Mouse (Mus musculus): ENCODE results near the gene Sepsecs. TPM values are rescaled to one million over a fixed set of nuclear protein-coding genes. Genes with fewer than 3 reads are reported as not detected.

The Sepsecs gene
- polyA plus RNA-seq, 1 experiment from 2014 or later, result 12.0 TPM

- Histone ChIP-seq H3K27ac (ENCODE audit: low read depth) (no peak overlapping the region), H3K9me3 (ENCODE audit: low read length) (no peaks in the 10 kb centered on the region), H3K4me1 (ENCODE audit: insufficient read depth) (no peaks in the 10 kb centered on the region; the same call in 1 of the 2 replicates), H3K4me2 (ENCODE audit: low read depth, low read length) (no peak overlapping the region), H3K4me3 (ENCODE audit: low read depth, low read length) (no peak overlapping the region), H3K36me3 (replicated peaks; ENCODE audit: insufficient read depth, low read length) (no peaks in the 10 kb centered on the region), H3K9ac (replicated peaks) (no peak overlapping the region), H3K27me3 (ENCODE audit: insufficient read depth, low read length) (peaks cover 13% of the 10 kb centered on the region)
- WGBS (ENCODE audit: insufficient replicate concordance), result 26% methylated on average over 2 of the region's 2 CpGs
- ATAC-seq (no peak), DNase-seq (no peak)
- TF ChIP-seq EP300 (IDR thresholded peaks at IDR 0.05; ENCODE audit: low read depth), result no peak
- no peak for TF ChIP-seq CTCF (IDR thresholded peaks at IDR 0.05; ENCODE audit: low read depth)
Observed at GRCm38 (mm10) chr5:52616549-52616948, 53.0 kb downstream of the Sepsecs start.

- DNase-seq (no peak), ATAC-seq (no peak)
- 67% methylated on average over 9 of the region's 9 CpGs for WGBS (ENCODE audit: insufficient replicate concordance)
- TF ChIP-seq EP300 (IDR thresholded peaks at IDR 0.05; ENCODE audit: low read depth) (no peak), CTCF (IDR thresholded peaks at IDR 0.05; ENCODE audit: low read depth) (no peak)
- no peaks in the 10 kb centered on the region for H3K9me3 ChIP-seq (ENCODE audit: low read length)
- no peak overlapping the region for H3K4me3 ChIP-seq (ENCODE audit: low read depth, low read length)
- H3K9ac ChIP-seq (replicated peaks), result no peak overlapping the region
- H3K36me3 ChIP-seq (replicated peaks; ENCODE audit: insufficient read depth, low read length), result no peaks in the 10 kb centered on the region
- H3K27me3 ChIP-seq (ENCODE audit: insufficient read depth, low read length), result peaks cover 13% of the 10 kb centered on the region
- no peak overlapping the region for H3K4me2 ChIP-seq (ENCODE audit: low read depth, low read length)
- H3K4me1 ChIP-seq (ENCODE audit: insufficient read depth), result no peaks in the 10 kb centered on the region; the same call in 1 of the 2 replicates
- H3K27ac ChIP-seq (ENCODE audit: low read depth), result no peak overlapping the region
Observed at GRCm38 (mm10) chr5:52615421-52615820, 54.1 kb downstream of the Sepsecs start.

- TF ChIP-seq EP300 (IDR thresholded peaks at IDR 0.05; ENCODE audit: low read depth) (no peak), CTCF (IDR thresholded peaks at IDR 0.05; ENCODE audit: low read depth) (no peak)
- Histone ChIP-seq H3K4me2 (ENCODE audit: low read depth, low read length) (no peak overlapping the region), H3K27me3 (ENCODE audit: insufficient read depth, low read length) (peaks cover 13% of the 10 kb centered on the region), H3K9ac (replicated peaks) (no peak overlapping the region), H3K36me3 (replicated peaks; ENCODE audit: insufficient read depth, low read length) (no peaks in the 10 kb centered on the region), H3K4me1 (ENCODE audit: insufficient read depth) (no peaks in the 10 kb centered on the region; the same call in 1 of the 2 replicates), H3K27ac (ENCODE audit: low read depth) (no peak overlapping the region), H3K9me3 (ENCODE audit: low read length) (no peaks in the 10 kb centered on the region), H3K4me3 (ENCODE audit: low read depth, low read length) (no peak overlapping the region)
- DNase-seq (no peak), ATAC-seq (no peak)
- WGBS (ENCODE audit: insufficient replicate concordance), result 74% methylated on average over 4 of the region's 4 CpGs
Observed at GRCm38 (mm10) chr5:52614686-52615085, 54.8 kb downstream of the Sepsecs start.

GRCm38 (mm10) chr5:52612776-52613175, 56.7 kb downstream of the Sepsecs start:
- WGBS (ENCODE audit: insufficient replicate concordance), result 78% methylated on average over 8 of the region's 8 CpGs
- peaks cover 1% of the 10 kb centered on the region; the same call in 1 of the 2 replicates for H3K27me3 ChIP-seq (ENCODE audit: insufficient read depth, low read length)
- no peak for ATAC-seq

GRCm38 (mm10) chr5:52611315-52611895, 58.1 kb downstream of the Sepsecs start:
- Histone ChIP-seq H3K36me3 (replicated peaks; ENCODE audit: insufficient read depth, low read length) (no peaks in the 10 kb centered on the region), H3K9ac (replicated peaks) (no peak overlapping the region), H3K9me3 (ENCODE audit: low read length) (no peaks in the 10 kb centered on the region), H3K4me3 (ENCODE audit: low read depth, low read length) (no peak overlapping the region), H3K4me1 (ENCODE audit: insufficient read depth) (no peaks in the 10 kb centered on the region), H3K27me3 (ENCODE audit: insufficient read depth, low read length) (no peaks in the 10 kb centered on the region), H3K27ac (ENCODE audit: low read depth) (no peak overlapping the region), H3K4me2 (ENCODE audit: low read depth, low read length) (no peak overlapping the region)
- no peak for TF ChIP-seq EP300 (IDR thresholded peaks at IDR 0.05; ENCODE audit: low read depth)
- TF ChIP-seq CTCF (IDR thresholded peaks at IDR 0.05; ENCODE audit: low read depth), result no peak
- DNase-seq, result no peak
- ATAC-seq, result peak; percentile 48; the same call in 1 of the 2 replicates
- WGBS (ENCODE audit: insufficient replicate concordance), result 65% methylated on average over 10 of the region's 10 CpGs

More at GRCm38 (mm10) chr5:52612776-52613175, 56.7 kb downstream of the Sepsecs start:
- Histone ChIP-seq H3K9ac (replicated peaks) (no peak overlapping the region), H3K4me3 (ENCODE audit: low read depth, low read length) (no peak overlapping the region), H3K4me2 (ENCODE audit: low read depth, low read length) (no peak overlapping the region), H3K36me3 (replicated peaks; ENCODE audit: insufficient read depth, low read length) (no peaks in the 10 kb centered on the region), H3K9me3 (ENCODE audit: low read length) (no peaks in the 10 kb centered on the region), H3K4me1 (ENCODE audit: insufficient read depth) (no peaks in the 10 kb centered on the region), H3K27ac (ENCODE audit: low read depth) (no peak overlapping the region)
- DNase-seq, result no peak
- no peak for TF ChIP-seq EP300 (IDR thresholded peaks at IDR 0.05; ENCODE audit: low read depth)

- no peaks in the 10 kb centered on the region for H3K27me3 ChIP-seq (ENCODE audit: insufficient read depth, low read length)
- 69% methylated on average over 4 of the region's 4 CpGs for WGBS (ENCODE audit: insufficient replicate concordance)
- H3K4me1 ChIP-seq (ENCODE audit: insufficient read depth), result no peaks in the 10 kb centered on the region
- H3K36me3 ChIP-seq (replicated peaks; ENCODE audit: insufficient read depth, low read length), result no peaks in the 10 kb centered on the region
- no peak overlapping the region for H3K4me2 ChIP-seq (ENCODE audit: low read depth, low read length)
- no peaks in the 10 kb centered on the region for H3K9me3 ChIP-seq (ENCODE audit: low read length)
- no peak for ATAC-seq
- TF ChIP-seq EP300 (IDR thresholded peaks at IDR 0.05; ENCODE audit: low read depth), result no peak
- no peak for TF ChIP-seq CTCF (IDR thresholded peaks at IDR 0.05; ENCODE audit: low read depth)
- no peak overlapping the region for H3K9ac ChIP-seq (replicated peaks)
- H3K4me3 ChIP-seq (ENCODE audit: low read depth, low read length), result no peak overlapping the region
- H3K27ac ChIP-seq (ENCODE audit: low read depth), result no peak overlapping the region
- DNase-seq, result no peak
Observed at GRCm38 (mm10) chr5:52610306-52610705, 59.2 kb downstream of the Sepsecs start.

Data from liver, postnatal 0 days (tissue).